Mouse (Mus musculus): ENCODE measurements at regions not wholly inside any gene's neighbourhood (a gene's known extent, or its start where the extent isn't known, plus 50 kb on each side); places are given as distances from the start of the nearest gene placed in this dataset.
"Not testable (repeated sequence)": the region's sequence is repeated elsewhere in the genome, so short reads cannot be mapped to it uniquely, and the experiment has no call there.

DNA sequence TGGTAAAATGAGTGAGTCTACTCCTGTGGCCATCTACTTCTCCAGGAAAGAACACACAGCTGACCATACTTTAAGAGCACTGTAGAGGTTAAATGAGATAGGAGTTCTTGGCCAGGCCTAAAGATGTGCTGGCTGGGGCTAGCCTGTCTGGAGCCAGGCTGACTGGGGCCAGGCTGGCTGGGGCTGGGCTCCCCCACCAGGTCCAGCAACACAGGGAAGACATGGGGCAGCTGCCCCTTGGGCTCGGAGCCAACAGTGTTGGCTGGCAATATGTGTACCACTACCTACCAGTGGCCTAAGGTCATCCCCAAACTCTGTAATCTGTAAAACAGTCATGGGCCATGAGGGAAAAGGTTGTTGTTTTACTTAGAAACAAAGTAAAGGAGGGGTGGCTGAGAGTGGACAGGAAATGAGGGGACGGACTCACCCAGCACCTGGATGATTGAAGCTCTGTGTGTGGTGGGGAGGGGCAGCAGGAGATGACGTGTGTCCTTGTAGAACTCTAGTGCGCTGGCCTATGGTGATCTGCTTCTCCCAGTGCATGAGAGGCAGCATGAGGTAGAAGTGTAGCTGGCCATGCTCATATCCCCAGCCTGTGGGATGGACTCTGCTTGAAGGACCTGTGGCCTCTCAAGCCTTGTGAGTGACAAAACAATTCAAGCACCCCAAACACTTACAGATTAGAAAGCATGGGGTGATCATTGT, 67.0 kb downstream of the Foxa2 start:
- Histone ChIP-seq H3K9me3 (ENCODE audit: low read length) (no peaks in the 10 kb centered on the region), H3K4me2 (ENCODE audit: low read depth, low read length) (no peak overlapping the region), H3K4me3 (ENCODE audit: low read depth, low read length) (no peak overlapping the region), H3K27me3 (ENCODE audit: insufficient read depth, low read length) (no peaks in the 10 kb centered on the region), H3K36me3 (replicated peaks; ENCODE audit: insufficient read depth, low read length) (no peaks in the 10 kb centered on the region), H3K9ac (replicated peaks) (no peak overlapping the region), H3K27ac (ENCODE audit: low read depth) (peak overlapping the region; percentile 78), H3K4me1 (ENCODE audit: insufficient read depth) (0 out of 2 replicates have a peak, but pooled peaks cover 4% of the 10 kb centered on the region)
- 65% methylated on average over 4 of the region's 4 CpGs for WGBS (ENCODE audit: insufficient replicate concordance)
- no peak for DNase-seq
- TF ChIP-seq CTCF (IDR thresholded peaks at IDR 0.05; ENCODE audit: low read depth) (no peak), EP300 (IDR thresholded peaks at IDR 0.05; ENCODE audit: low read depth) (no peak)
- peak; percentile 77 for ATAC-seq

DNA sequence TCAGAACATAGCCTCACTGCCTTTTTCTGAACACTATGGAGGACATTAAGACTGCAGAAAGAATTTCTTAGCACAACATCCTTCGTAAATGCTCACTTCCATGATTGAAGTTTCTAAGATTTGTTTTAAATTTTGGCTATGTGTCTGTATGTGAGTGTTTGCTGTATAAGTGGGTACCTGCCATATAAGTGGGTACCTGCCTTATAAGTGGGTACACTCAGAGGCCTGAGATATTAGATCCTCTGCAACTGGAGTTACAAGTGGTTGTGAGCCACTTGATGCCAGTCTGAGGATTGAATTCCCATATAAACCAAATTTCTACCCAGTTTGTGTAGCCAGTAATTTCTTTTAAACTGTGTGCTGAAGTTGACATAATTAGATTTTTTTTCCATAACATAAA, 67.8 kb downstream of the Foxa2 start:
- 0 out of 2 replicates have a peak, but pooled peaks cover 4% of the 10 kb centered on the region for H3K4me1 ChIP-seq (ENCODE audit: insufficient read depth)
- no peaks in the 10 kb centered on the region for H3K9me3 ChIP-seq (ENCODE audit: low read length)
- H3K4me2 ChIP-seq (ENCODE audit: low read depth, low read length): no peak overlapping the region
- no peak overlapping the region for H3K9ac ChIP-seq (replicated peaks)
- no peak for DNase-seq
- no peak for ATAC-seq
- WGBS (ENCODE audit: insufficient replicate concordance): 71% methylated on average over 1 of the region's 1 CpGs
- no peaks in the 10 kb centered on the region for H3K27me3 ChIP-seq (ENCODE audit: insufficient read depth, low read length)
- TF ChIP-seq CTCF (IDR thresholded peaks at IDR 0.05; ENCODE audit: low read depth): no peak
- TF ChIP-seq EP300 (IDR thresholded peaks at IDR 0.05; ENCODE audit: low read depth): no peak
- H3K4me3 ChIP-seq (ENCODE audit: low read depth, low read length): no peak overlapping the region
- no peak overlapping the region for H3K27ac ChIP-seq (ENCODE audit: low read depth)
- H3K36me3 ChIP-seq (replicated peaks; ENCODE audit: insufficient read depth, low read length): no peaks in the 10 kb centered on the region

DNA sequence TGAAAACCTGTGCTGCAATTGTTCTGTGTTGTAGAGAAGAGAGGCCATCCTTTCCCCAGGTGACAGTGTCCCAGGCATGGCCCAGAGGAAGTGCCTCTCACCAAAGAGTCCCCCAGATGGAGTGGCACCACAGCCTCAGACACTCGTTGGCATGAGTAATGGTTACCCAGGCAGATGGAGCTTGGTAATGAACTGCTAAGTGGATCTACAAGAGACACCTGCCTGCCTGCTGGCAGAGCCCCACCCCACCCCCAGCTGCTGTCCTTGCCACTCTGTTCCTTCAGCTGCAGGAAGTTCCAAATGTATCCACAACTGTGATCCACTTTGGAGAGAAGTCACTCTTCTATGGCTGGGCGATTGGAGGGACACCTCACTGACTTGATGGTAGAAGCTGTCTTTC, 72.0 kb downstream of the Foxa2 start:
- WGBS (ENCODE audit: insufficient replicate concordance): 45% methylated on average over 2 of the region's 2 CpGs
- H3K27me3 ChIP-seq (ENCODE audit: insufficient read depth, low read length): no peaks in the 10 kb centered on the region
- DNase-seq: no peak
- H3K4me2 ChIP-seq (ENCODE audit: low read depth, low read length): no peak overlapping the region
- TF ChIP-seq EP300 (IDR thresholded peaks at IDR 0.05; ENCODE audit: low read depth) (no peak), CTCF (IDR thresholded peaks at IDR 0.05; ENCODE audit: low read depth) (no peak)
- no peak overlapping the region for H3K9ac ChIP-seq (replicated peaks)
- no peak for ATAC-seq
- no peaks in the 10 kb centered on the region for H3K36me3 ChIP-seq (replicated peaks; ENCODE audit: insufficient read depth, low read length)
- H3K4me1 ChIP-seq (ENCODE audit: insufficient read depth): 0 out of 2 replicates have a peak, but pooled peaks cover 3% of the 10 kb centered on the region
- no peaks in the 10 kb centered on the region for H3K9me3 ChIP-seq (ENCODE audit: low read length)
- H3K4me3 ChIP-seq (ENCODE audit: low read depth, low read length): no peak overlapping the region
- no peak overlapping the region for H3K27ac ChIP-seq (ENCODE audit: low read depth)

DNA sequence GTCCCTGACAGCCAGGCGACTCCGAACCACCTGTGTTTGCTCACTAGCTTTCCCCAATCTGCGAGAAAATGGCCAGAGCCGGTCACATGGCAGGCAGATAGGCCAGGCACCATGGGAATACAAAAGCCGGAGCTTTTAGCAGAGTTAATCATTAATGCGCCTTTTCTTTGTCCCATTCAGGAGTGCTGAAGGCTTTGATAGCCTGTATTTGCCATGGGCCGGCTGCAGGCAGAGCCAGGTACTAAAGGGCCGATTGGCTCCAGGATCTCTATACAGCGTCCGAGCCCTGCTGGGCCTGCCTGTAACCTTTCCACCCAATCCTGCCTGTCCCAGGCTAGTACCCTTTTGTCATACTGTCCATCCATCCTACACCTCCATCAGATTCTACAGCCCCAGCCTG, 78.1 kb downstream of the Foxa2 start:
- Histone ChIP-seq H3K4me2 (ENCODE audit: low read depth, low read length) (0 out of 2 replicates have a peak overlapping the region, but pooled peaks have one; percentile 32), H3K4me3 (ENCODE audit: low read depth, low read length) (no peak overlapping the region), H3K9me3 (ENCODE audit: low read length) (no peaks in the 10 kb centered on the region), H3K27ac (ENCODE audit: low read depth) (peak overlapping the region; percentile 69), H3K4me1 (ENCODE audit: insufficient read depth) (peaks cover 8% of the 10 kb centered on the region), H3K9ac (replicated peaks) (no peak overlapping the region), H3K27me3 (ENCODE audit: insufficient read depth, low read length) (no peaks in the 10 kb centered on the region), H3K36me3 (replicated peaks; ENCODE audit: insufficient read depth, low read length) (no peaks in the 10 kb centered on the region)
- WGBS (ENCODE audit: insufficient replicate concordance): 47% methylated on average over 10 of the region's 10 CpGs
- peak; percentile 94 for ATAC-seq
- DNase-seq: peak; percentile 57
- TF ChIP-seq CTCF (IDR thresholded peaks at IDR 0.05; ENCODE audit: low read depth) (no peak), EP300 (IDR thresholded peaks at IDR 0.05; ENCODE audit: low read depth) (no peak)

DNA sequence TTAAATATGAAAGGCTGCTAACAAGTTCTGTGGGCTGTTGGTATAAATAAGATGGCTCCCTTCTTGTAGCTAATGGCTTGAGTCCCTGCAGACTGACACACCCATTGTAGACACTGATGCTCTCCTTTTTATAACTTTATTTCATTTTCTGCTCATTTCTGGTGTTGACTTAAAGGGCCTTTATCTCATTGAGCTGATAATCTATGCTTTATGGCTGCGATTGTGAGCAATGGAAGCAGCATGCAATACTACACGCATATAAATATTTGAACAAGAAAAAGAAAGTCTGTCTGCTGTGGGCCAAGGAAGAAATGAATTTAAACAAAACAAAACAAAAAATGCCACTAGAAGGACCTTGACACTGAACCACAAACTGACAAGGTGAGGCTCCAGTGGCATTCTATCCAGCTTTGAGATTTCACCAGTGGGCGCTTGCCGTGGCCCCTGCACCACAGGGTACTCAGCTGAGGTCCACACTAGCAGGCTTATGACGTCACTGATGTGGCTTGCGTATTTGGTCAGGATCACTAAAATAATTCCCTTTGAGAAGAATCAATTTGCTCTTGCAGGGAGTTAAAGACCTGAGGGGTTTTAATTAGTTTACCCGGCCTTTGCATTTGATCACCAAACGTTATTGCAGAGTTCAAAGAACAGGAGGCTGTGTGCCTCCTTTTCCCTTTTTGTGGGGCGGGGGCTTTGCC, 78.8 kb downstream of the Foxa2 start:
- H3K36me3 ChIP-seq (replicated peaks; ENCODE audit: insufficient read depth, low read length): no peaks in the 10 kb centered on the region
- H3K4me3 ChIP-seq (ENCODE audit: low read depth, low read length): no peak overlapping the region
- H3K27ac ChIP-seq (ENCODE audit: low read depth): peak overlapping the region; percentile 57; the same call in 1 of the 2 replicates
- H3K4me1 ChIP-seq (ENCODE audit: insufficient read depth): peaks cover 8% of the 10 kb centered on the region
- DNase-seq (no peak), ATAC-seq (no peak)
- no peaks in the 10 kb centered on the region for H3K9me3 ChIP-seq (ENCODE audit: low read length)
- H3K9ac ChIP-seq (replicated peaks): no peak overlapping the region
- no peaks in the 10 kb centered on the region for H3K27me3 ChIP-seq (ENCODE audit: insufficient read depth, low read length)
- TF ChIP-seq CTCF (IDR thresholded peaks at IDR 0.05; ENCODE audit: low read depth) (no peak), EP300 (IDR thresholded peaks at IDR 0.05; ENCODE audit: low read depth) (no peak)
- H3K4me2 ChIP-seq (ENCODE audit: low read depth, low read length): peak overlapping the region; percentile 32
- WGBS (ENCODE audit: insufficient replicate concordance): 57% methylated on average over 9 of the region's 9 CpGs

DNA sequence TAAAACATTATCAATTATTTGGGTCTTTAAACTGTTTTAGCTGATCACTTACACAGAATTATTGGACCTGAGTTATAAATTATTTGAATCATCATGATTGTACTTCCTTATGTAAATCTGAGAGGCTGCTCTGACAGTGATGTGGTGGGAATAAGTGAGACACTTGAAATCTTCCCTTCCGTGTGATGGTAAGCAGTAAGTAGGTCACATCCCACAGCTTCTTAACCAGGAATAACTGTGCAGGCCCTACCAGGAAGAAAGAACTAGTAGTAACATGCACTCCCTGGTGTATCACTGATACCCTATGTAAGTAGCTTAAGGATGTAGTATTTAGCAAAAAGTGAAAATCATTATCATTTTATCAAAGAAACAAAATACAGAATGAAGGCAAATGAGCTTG, 83.5 kb downstream of the Foxa2 start:
- 74% methylated on average over 1 of the region's 1 CpGs for WGBS (ENCODE audit: insufficient replicate concordance)
- H3K36me3 ChIP-seq (replicated peaks; ENCODE audit: insufficient read depth, low read length); H3K27ac ChIP-seq (ENCODE audit: low read depth); ATAC-seq; H3K4me3 ChIP-seq (ENCODE audit: low read depth, low read length); H3K9ac ChIP-seq (replicated peaks); DNase-seq; H3K9me3 ChIP-seq (ENCODE audit: low read length); H3K27me3 ChIP-seq (ENCODE audit: insufficient read depth, low read length); H3K4me2 ChIP-seq (ENCODE audit: low read depth, low read length): not testable (repeated sequence)
- H3K4me1 ChIP-seq (ENCODE audit: insufficient read depth): peaks cover 12% of the 10 kb centered on the region; the same call in 1 of the 2 replicates
